Mouse (Mus musculus) inflammation-experienced regulatory T-cells, adult 16 weeks (primary cell): ENCODE measurements around the gene Zfp963. TPM values are rescaled to one million over a fixed set of nuclear protein-coding genes. Genes with fewer than 3 reads are reported as not detected.

Experiments
- polyA plus RNA-seq: library from polyadenylated mRNA; unstranded; fragments of 100-300 nt; shearing (Covaris generic); gene quantifications from one replicate; pipeline ENCODE4 v1.2.1, GENCODE M21; 2017

Zfp963 gene
- polyA plus RNA-seq = 11.2 TPM

GRCm38 (mm10) chr8:69749544-69750454 is at the start of gene Zfp963:
Gene Zfp963, minus strand, starts transcription at chr8:69749970.

GRCm38 (mm10) chr8:69790773-69791367 is 41.1 kb upstream of the Zfp963 start, which contains the start of the genes Atp13a1 and Zfp866:
Gene Atp13a1, plus strand, starts transcription at chr8:69791163.
Gene Zfp866, minus strand, starts transcription at chr8:69791178.

GRCm38 (mm10) chr8:69774503-69775148 is 24.9 kb upstream of the Zfp963 start, which contains the start of gene Gm20422:
Gene Gm20422, minus strand, starts transcription at chr8:69774886.

GRCm38 (mm10) chr8:69710624-69711023 is 39.1 kb downstream of the Zfp963 start, which contains the start of gene Zfp869:
Gene Zfp869, minus strand, starts transcription at chr8:69710724.

Other genes starting within 250 kb of the Zfp963 start
- not detected for gene Gm7697, start 227.0 kb downstream of the Zfp963 start, polyA plus RNA-seq
- 35.4 TPM for gene Zfp868, start 124.4 kb downstream of the Zfp963 start, polyA plus RNA-seq
- 0.56 TPM for gene Zfp964, start 95.5 kb downstream of the Zfp963 start, polyA plus RNA-seq
- 82.2 TPM for gene Zfp869, start 39.2 kb downstream of the Zfp963 start, polyA plus RNA-seq
- not detected for gene Gm20422, start 24.9 kb upstream of the Zfp963 start, polyA plus RNA-seq
- gene Atp13a1, start 41.2 kb upstream of the Zfp963 start, polyA plus RNA-seq = 26.2 TPM
- gene Zfp866, start 41.2 kb upstream of the Zfp963 start, polyA plus RNA-seq = 36.6 TPM
- 178 TPM for gene Gmip, start 58.7 kb upstream of the Zfp963 start, polyA plus RNA-seq
- gene Lpar2, start 72.5 kb upstream of the Zfp963 start, polyA plus RNA-seq = 0.61 TPM
- gene Pbx4, start 82.5 kb upstream of the Zfp963 start, polyA plus RNA-seq = 24.6 TPM
- gene Cilp2, start 137.7 kb upstream of the Zfp963 start, polyA plus RNA-seq = not detected
- 3.4 TPM for gene Tssk6, start 152.2 kb upstream of the Zfp963 start, polyA plus RNA-seq
- 190 TPM for gene Ndufa13, start 152.6 kb upstream of the Zfp963 start, polyA plus RNA-seq
- not detected for gene Yjefn3, start 152.7 kb upstream of the Zfp963 start, polyA plus RNA-seq
- gene Gatad2a, start 246.4 kb upstream of the Zfp963 start, polyA plus RNA-seq = 29.4 TPM